Mouse (Mus musculus) hindbrain, embryonic 13.5 days (tissue): ENCODE data around the gene Camk1d. TPM values are rescaled to one million over a fixed set of nuclear protein-coding genes. Genes with fewer than 3 reads are reported as not detected.
A peak's percentile ranks its signal among the peaks of the same experiment; 100 is the strongest.

Experiments
- ATAC-seq: fragments of 200-750 bp; cut with Nextera tagmentation; 2 replicates; pipeline ENCODE4 v1.8.0; 2017; ENCODE audit warnings: moderate TSS enrichment; ENCODE audit not compliant: low FRiP score
- H3K27ac ChIP-seq: fragments of 300-500 bp; sonication (generic); 2 replicates; pipeline ENCODE4 v1.5.1; 2015; ENCODE audit warnings: inconsistent platforms, mild to moderate bottlenecking, moderate library complexity
- H3K27me3 ChIP-seq: fragments of 300-500 bp; sonication (generic); 2 replicates; pipeline ENCODE4 v1.6.1; 2015; ENCODE audit warnings: mild to moderate bottlenecking, inconsistent platforms
- H3K36me3 ChIP-seq: fragments of 300-500 bp; sonication (generic); 2 replicates; pipeline ENCODE4 v1.6.1; 2015; ENCODE audit warnings: mild to moderate bottlenecking, inconsistent platforms
- H3K4me1 ChIP-seq: fragments of 300-500 bp; sonication (generic); replicated peaks from 2 replicates; pipeline ENCODE4 v1.6.1; 2015; ENCODE audit warnings: inconsistent platforms
- H3K4me2 ChIP-seq: fragments of 300-500 bp; sonication (generic); 2 replicates; pipeline ENCODE4 v1.6.1; 2015; ENCODE audit warnings: inconsistent platforms, mild to moderate bottlenecking, moderate library complexity
- H3K4me3 ChIP-seq: fragments of 300-500 bp; sonication (generic); 2 replicates; pipeline ENCODE4 v1.5.1; 2015; ENCODE audit warnings: mild to moderate bottlenecking, inconsistent platforms
- H3K9ac ChIP-seq: fragments of 300-500 bp; sonication (generic); 2 replicates; pipeline ENCODE4 v1.6.1; 2015; ENCODE audit warnings: mild to moderate bottlenecking, inconsistent platforms
- H3K9me3 ChIP-seq: fragments of 300-500 bp; sonication (generic); 2 replicates; pipeline ENCODE4 v1.6.1; 2016; ENCODE audit warnings: inconsistent platforms
- WGBS: fragments of 180-500 bp; shearing (Covaris S2); methylation state at CpG from one replicate; pipeline ENCODE4 v1.1.7; 2015; 5-methylcytosine and 5-hydroxymethylcytosine counted together
- polyA plus RNA-seq: library from polyadenylated mRNA; unstranded; fragments of >200 nt; fragmentation: Nextera tagmentation; extraction: Ambion mirVana; gene quantifications from 2 replicates; pipeline ENCODE4 v1.2.1, GENCODE M21; 2015

Gene Camk1d
- polyA plus RNA-seq, 1 experiment from 2014 or later: 3.5 TPM

DNA sequence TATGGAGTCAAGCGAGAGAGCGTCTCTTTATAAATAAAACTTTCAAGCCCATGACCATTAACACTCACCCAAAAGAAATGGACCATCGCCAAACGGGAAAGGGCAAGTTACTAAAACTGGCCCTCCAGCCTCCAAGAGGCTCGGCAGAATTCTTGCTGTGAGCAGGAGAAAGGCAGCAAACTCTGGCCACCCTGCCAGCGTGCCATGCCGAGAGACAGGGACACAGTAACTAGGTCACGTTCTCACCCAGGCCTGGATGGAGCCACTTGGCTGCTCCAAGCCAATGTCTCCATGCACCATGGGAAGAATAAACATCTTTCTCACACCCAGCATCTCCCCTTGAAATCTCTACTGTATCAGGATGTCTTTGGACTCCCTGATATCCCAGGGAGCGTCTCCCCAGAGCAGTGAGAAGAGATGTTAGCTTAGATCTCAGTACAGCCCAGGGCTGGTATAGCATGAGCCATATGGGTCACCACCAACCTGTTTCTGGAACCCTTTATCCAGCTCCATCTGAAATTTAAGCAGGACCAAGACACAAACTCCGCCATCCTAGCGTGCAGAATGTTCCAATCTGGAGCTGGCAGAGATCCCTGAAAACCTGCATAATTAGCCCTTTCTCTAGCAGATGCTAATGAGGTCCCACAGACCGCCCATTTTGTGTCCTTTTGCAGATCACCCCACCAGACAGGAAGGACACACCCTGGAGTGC is 38.7 kb downstream of the Camk1d start:
- WGBS: 75% methylated on average over 12 of the region's 12 CpGs
- ATAC-seq: peak; percentile 32; the same call in 1 of the 2 replicates
- Histone ChIP-seq H3K4me2 (no peak overlapping the region), H3K4me3 (no peak overlapping the region), H3K27ac (no peak overlapping the region; the same call in 1 of the 2 replicates), H3K9me3 (no peaks in the 10 kb centered on the region), H3K4me1 (peaks cover 13% of the 10 kb centered on the region), H3K36me3 (no peaks in the 10 kb centered on the region), H3K27me3 (no peaks in the 10 kb centered on the region), H3K9ac (no peak overlapping the region)

DNA sequence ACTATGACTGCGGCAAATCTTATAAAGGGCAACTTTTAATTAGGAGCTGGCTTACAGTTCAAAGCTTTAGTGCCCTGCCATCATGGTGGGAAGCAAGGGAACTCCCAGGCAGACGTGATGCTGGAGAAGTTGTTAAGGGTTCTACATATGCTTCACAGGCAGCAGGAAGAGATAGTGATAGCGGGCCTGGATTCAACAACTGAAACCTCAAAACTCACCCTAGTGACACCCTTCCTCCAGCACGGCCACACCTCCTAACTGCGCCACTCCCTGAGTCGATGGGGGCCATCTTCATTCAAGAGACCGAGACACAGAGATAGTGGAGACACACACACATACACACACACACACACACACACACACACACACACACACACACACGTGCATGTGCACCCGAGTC is 39.8 kb downstream of the Camk1d start:
- Histone ChIP-seq H3K9me3 (no peaks in the 10 kb centered on the region), H3K4me1 (peaks cover 13% of the 10 kb centered on the region), H3K27me3 (no peaks in the 10 kb centered on the region), H3K4me2 (no peak overlapping the region), H3K36me3 (no peaks in the 10 kb centered on the region), H3K9ac (no peak overlapping the region), H3K27ac (no peak overlapping the region), H3K4me3 (no peak overlapping the region)
- no peak for ATAC-seq
- WGBS: 93% methylated on average over 9 of the region's 9 CpGs

- Histone ChIP-seq H3K9me3 (no peaks in the 10 kb centered on the region), H3K27ac (no peak overlapping the region), H3K9ac (no peak overlapping the region), H3K4me3 (no peak overlapping the region), H3K4me2 (no peak overlapping the region), H3K27me3 (no peaks in the 10 kb centered on the region), H3K4me1 (peaks cover 13% of the 10 kb centered on the region), H3K36me3 (no peaks in the 10 kb centered on the region)
- ATAC-seq: no peak
- 87% methylated on average over 6 of the region's 6 CpGs for WGBS
These were observed 40.5 kb downstream of the Camk1d start for GRCm38 (mm10) chr2:5673816-5674215.

DNA sequence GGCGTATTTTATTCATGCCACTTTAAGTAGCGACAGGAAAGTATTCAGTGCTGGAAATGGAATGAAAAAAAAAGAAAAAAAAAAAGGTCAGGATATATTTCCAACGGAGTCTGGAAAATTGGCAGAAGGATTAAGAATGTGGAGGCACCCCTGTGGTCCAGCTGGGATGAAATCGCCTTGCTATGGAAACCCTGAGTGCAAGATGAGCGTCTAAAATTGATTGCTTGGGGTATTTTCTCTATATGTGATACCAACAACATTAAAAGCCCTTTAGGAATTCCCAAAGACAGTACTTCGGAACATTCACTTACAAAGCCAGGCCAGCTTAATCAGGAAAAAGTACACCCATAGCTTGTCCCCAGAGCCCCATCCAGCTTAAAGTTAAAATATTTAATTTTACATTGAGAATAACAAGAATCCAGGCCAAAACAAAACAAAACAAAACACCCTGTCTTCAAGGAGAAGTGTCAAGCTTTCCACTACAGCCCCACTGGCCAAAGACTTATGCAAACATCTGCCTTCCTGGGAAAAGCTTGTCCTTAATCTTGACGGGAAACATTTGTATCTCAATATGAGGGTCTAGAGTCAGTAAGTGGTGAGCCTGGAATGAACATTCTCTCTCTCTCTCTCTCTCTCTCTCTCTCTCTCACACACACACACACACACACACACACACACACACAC is 41.3 kb downstream of the Camk1d start:
- H3K4me2 ChIP-seq: no peak overlapping the region
- no peaks in the 10 kb centered on the region for H3K27me3 ChIP-seq
- no peak overlapping the region for H3K27ac ChIP-seq
- H3K4me3 ChIP-seq: no peak overlapping the region
- H3K4me1 ChIP-seq: peaks cover 13% of the 10 kb centered on the region
- H3K9ac ChIP-seq: no peak overlapping the region
- no peak for ATAC-seq
- no peaks in the 10 kb centered on the region for H3K9me3 ChIP-seq
- H3K36me3 ChIP-seq: no peaks in the 10 kb centered on the region
- 67% methylated on average over 7 of the region's 7 CpGs for WGBS

GRCm38 (mm10) chr2:5670146-5670545 is 44.2 kb downstream of the Camk1d start:
- no peak for ATAC-seq
- Histone ChIP-seq H3K4me2 (no peak overlapping the region), H3K36me3 (no peaks in the 10 kb centered on the region), H3K9me3 (no peaks in the 10 kb centered on the region), H3K27me3 (no peaks in the 10 kb centered on the region), H3K9ac (no peak overlapping the region), H3K4me3 (no peak overlapping the region), H3K27ac (no peak overlapping the region), H3K4me1 (no peaks in the 10 kb centered on the region)
- WGBS: 93% methylated on average over 10 of the region's 10 CpGs

DNA sequence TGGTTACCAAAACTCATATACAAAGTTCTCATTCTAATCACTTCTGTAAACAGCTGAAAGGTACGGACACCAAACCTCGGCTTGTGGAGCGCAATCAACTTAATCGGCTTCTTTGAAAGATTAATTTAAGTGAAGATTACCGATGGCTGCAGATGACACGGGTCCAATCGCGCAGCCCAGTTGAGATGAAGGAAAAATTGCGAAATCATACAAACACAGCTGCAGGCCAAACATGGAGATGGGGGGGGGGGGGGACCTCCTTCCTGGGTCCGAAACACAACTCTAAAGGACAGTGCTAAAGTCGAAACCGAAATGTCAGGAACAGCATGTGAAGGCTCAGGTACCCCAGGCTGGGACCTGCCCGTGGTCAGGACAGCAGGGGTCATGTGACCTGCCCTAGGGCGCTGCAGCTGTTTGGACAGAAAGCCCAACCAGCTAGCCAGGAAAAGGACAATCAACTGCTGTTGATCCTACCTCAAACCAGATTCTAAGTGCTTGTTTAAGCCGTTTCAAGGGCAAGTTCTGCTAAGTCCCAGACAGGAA is 44.7 kb downstream of the Camk1d start:
- Histone ChIP-seq H3K27ac (no peak overlapping the region), H3K4me2 (no peak overlapping the region), H3K4me1 (no peaks in the 10 kb centered on the region), H3K9me3 (no peaks in the 10 kb centered on the region), H3K9ac (no peak overlapping the region), H3K36me3 (no peaks in the 10 kb centered on the region), H3K27me3 (no peaks in the 10 kb centered on the region), H3K4me3 (no peak overlapping the region)
- ATAC-seq: no peak
- 90% methylated on average over 15 of the region's 15 CpGs for WGBS

- Histone ChIP-seq H3K4me1 (no peaks in the 10 kb centered on the region), H3K36me3 (no peaks in the 10 kb centered on the region), H3K9me3 (no peaks in the 10 kb centered on the region), H3K9ac (no peak overlapping the region), H3K4me2 (no peak overlapping the region), H3K27me3 (no peaks in the 10 kb centered on the region), H3K4me3 (no peak overlapping the region), H3K27ac (no peak overlapping the region)
- WGBS: 79% methylated on average over 4 of the region's 4 CpGs
- ATAC-seq: no peak
These were observed 45.4 kb downstream of the Camk1d start for GRCm38 (mm10) chr2:5668940-5669339.

- H3K9me3 ChIP-seq: no peaks in the 10 kb centered on the region
- no peak overlapping the region for H3K9ac ChIP-seq
- H3K27me3 ChIP-seq: no peaks in the 10 kb centered on the region
- ATAC-seq: no peak
- no peak overlapping the region for H3K4me2 ChIP-seq
- H3K27ac ChIP-seq: no peak overlapping the region
- no peak overlapping the region for H3K4me3 ChIP-seq
- no peaks in the 10 kb centered on the region for H3K4me1 ChIP-seq
- 90% methylated on average over 9 of the region's 9 CpGs for WGBS
- no peaks in the 10 kb centered on the region for H3K36me3 ChIP-seq
These were observed 50.8 kb downstream of the Camk1d start for GRCm38 (mm10) chr2:5663499-5663898.

DNA sequence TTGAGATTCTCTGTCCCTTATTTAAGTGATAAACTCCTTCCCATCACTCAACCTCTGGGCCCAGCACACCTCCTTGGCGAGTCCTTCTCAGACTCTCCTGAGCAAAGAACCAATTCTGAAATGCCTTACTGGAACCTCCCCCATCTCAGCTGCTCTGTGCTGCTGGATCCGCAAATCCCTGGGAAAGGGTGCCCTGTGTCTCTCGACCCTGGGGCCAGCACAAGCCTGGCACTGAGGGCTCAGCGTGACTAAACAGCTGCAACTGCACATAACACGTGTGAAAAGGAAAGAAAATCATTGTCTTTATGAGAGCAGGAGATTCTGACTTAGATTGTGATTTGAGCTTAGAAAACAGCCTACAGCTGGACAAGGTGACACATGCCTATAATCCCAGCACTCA is 52.4 kb downstream of the Camk1d start:
- H3K9me3 ChIP-seq: no peaks in the 10 kb centered on the region
- no peak overlapping the region for H3K27ac ChIP-seq
- no peak for ATAC-seq
- WGBS: 77% methylated on average over 5 of the region's 5 CpGs
- no peak overlapping the region for H3K4me2 ChIP-seq
- H3K4me3 ChIP-seq: no peak overlapping the region
- H3K9ac ChIP-seq: no peak overlapping the region
- H3K27me3 ChIP-seq: no peaks in the 10 kb centered on the region
- H3K4me1 ChIP-seq: no peaks in the 10 kb centered on the region
- H3K36me3 ChIP-seq: no peaks in the 10 kb centered on the region

GRCm38 (mm10) chr2:5658000-5658399 is 56.3 kb downstream of the Camk1d start:
- Histone ChIP-seq H3K27ac (no peak overlapping the region), H3K36me3 (no peaks in the 10 kb centered on the region), H3K4me2 (no peak overlapping the region), H3K9ac (no peak overlapping the region), H3K27me3 (no peaks in the 10 kb centered on the region), H3K4me1 (no peaks in the 10 kb centered on the region), H3K9me3 (no peaks in the 10 kb centered on the region), H3K4me3 (no peak overlapping the region)
- no peak for ATAC-seq
- 80% methylated on average over 3 of the region's 3 CpGs for WGBS

GRCm38 (mm10) chr2:5656326-5656725 is 58.0 kb downstream of the Camk1d start:
- Histone ChIP-seq H3K9ac (no peak overlapping the region), H3K4me1 (no peaks in the 10 kb centered on the region), H3K9me3 (no peaks in the 10 kb centered on the region), H3K4me3 (no peak overlapping the region), H3K27me3 (no peaks in the 10 kb centered on the region), H3K27ac (no peak overlapping the region), H3K4me2 (no peak overlapping the region), H3K36me3 (no peaks in the 10 kb centered on the region)
- WGBS: 82% methylated on average over 3 of the region's 3 CpGs
- no peak for ATAC-seq

DNA sequence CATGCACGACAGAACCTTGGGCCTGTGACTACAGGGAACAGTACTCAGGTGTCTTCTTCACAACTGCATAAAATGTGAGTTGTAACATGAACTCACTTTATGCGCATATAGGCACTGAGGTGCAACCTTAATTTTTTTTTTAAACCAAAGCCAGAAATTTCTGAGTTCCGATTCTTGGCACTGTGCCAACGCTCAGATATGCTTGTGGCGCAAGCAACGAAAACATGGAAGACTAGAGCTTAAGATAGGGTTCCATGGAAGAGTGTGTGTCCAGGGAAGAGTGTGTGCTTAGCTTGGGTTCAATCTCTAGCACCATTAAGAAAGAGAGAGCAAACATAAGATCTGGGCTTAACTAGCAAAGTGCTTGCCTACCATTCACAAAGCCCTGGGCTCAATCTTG is 62.2 kb downstream of the Camk1d start:
- no peak overlapping the region for H3K4me3 ChIP-seq
- H3K9me3 ChIP-seq: no peaks in the 10 kb centered on the region
- H3K9ac ChIP-seq: no peak overlapping the region
- H3K27me3 ChIP-seq: no peaks in the 10 kb centered on the region
- H3K4me1 ChIP-seq: no peaks in the 10 kb centered on the region
- ATAC-seq: no peak
- no peak overlapping the region for H3K4me2 ChIP-seq
- no peak overlapping the region for H3K27ac ChIP-seq
- 96% methylated on average over 6 of the region's 6 CpGs for WGBS
- no peaks in the 10 kb centered on the region for H3K36me3 ChIP-seq
